Mouse (Mus musculus): ENCODE measurements at regions not wholly inside any gene's neighbourhood (a gene's known extent, or its start where the extent isn't known, plus 50 kb on each side); places are given as distances from the start of the nearest gene placed in this dataset.

DNA sequence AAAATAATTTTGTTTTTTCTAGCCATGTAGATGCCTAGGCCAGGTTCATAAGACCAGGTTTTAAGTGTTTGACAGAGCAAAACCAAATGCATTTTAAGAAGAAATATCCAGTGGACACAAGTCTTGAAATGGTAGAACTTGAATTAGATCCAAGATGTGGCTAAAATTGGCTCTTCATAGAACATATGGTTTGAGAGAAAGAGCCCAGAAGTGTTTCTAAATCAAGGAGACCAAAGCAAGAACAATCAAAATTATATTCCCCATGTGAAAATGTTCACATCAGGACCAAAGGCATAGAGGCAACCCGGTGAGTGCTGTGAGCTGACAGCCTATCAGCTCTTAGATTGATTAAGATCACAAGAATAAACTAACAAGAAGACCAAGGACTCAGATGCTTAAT is 673.3 kb downstream of the Brinp1 start:
- 82% methylated on average over 1 of the region's 1 CpGs for WGBS
- Histone ChIP-seq H3K4me2 (ENCODE audit: low read length) (no peak overlapping the region), H3K27ac (ENCODE audit: low read length) (no peak overlapping the region), H3K9ac (ENCODE audit: low read depth, low read length) (no peak overlapping the region), H3K36me3 (ENCODE audit: control insufficient read depth, insufficient read depth, low read length) (no peaks in the 10 kb centered on the region), H3K9me3 (replicated peaks; ENCODE audit: control insufficient read depth, low read length, poor library complexity, severe bottlenecking) (no peaks in the 10 kb centered on the region), H3K27me3 (ENCODE audit: control insufficient read depth, insufficient read depth, low read depth, low read length) (no peaks in the 10 kb centered on the region), H3K4me1 (ENCODE audit: control insufficient read depth, insufficient read depth, low read length) (no peaks in the 10 kb centered on the region), H3K4me3 (ENCODE audit: low read depth, low read length) (no peak overlapping the region)
- no peak for ATAC-seq

GRCm38 (mm10) chr4:68275063-68275708 is 679.0 kb downstream of the Brinp1 start:
- Histone ChIP-seq H3K4me1 (ENCODE audit: control insufficient read depth, insufficient read depth, low read length) (no peaks in the 10 kb centered on the region), H3K27me3 (ENCODE audit: control insufficient read depth, insufficient read depth, low read depth, low read length) (no peaks in the 10 kb centered on the region), H3K4me2 (ENCODE audit: low read length) (no peak overlapping the region), H3K4me3 (ENCODE audit: low read depth, low read length) (no peak overlapping the region), H3K27ac (ENCODE audit: low read length) (no peak overlapping the region), H3K9me3 (replicated peaks; ENCODE audit: control insufficient read depth, low read length, poor library complexity, severe bottlenecking) (no peaks in the 10 kb centered on the region), H3K9ac (ENCODE audit: low read depth, low read length) (no peak overlapping the region), H3K36me3 (ENCODE audit: control insufficient read depth, insufficient read depth, low read length) (no peaks in the 10 kb centered on the region)
- WGBS: 74% methylated on average over 3 of the region's 3 CpGs
- no peak for ATAC-seq

Data from midbrain, embryonic 16.5 days (tissue).